Mouse (Mus musculus) C3H10T1/2 (cell line): Measurements from ENCODE around the gene Ccdc171. TPM values are rescaled to one million over a fixed set of nuclear protein-coding genes. Genes with fewer than 3 reads are reported as not detected.

Source experiments
- polyA plus RNA-seq, 2 experiments: library from polyadenylated mRNA; unstranded; fragments of >200 nt; fragmentation: generic; extraction: Trizol; gene quantifications; one replicate each; pipeline ENCODE4 v1.2.1; 2012; ENCODE audit warnings: missing spikeins in 2 of 2

The Ccdc171 gene
- under 1 TPM; 0.11 to 0.93 TPM for polyA plus RNA-seq

DNA sequence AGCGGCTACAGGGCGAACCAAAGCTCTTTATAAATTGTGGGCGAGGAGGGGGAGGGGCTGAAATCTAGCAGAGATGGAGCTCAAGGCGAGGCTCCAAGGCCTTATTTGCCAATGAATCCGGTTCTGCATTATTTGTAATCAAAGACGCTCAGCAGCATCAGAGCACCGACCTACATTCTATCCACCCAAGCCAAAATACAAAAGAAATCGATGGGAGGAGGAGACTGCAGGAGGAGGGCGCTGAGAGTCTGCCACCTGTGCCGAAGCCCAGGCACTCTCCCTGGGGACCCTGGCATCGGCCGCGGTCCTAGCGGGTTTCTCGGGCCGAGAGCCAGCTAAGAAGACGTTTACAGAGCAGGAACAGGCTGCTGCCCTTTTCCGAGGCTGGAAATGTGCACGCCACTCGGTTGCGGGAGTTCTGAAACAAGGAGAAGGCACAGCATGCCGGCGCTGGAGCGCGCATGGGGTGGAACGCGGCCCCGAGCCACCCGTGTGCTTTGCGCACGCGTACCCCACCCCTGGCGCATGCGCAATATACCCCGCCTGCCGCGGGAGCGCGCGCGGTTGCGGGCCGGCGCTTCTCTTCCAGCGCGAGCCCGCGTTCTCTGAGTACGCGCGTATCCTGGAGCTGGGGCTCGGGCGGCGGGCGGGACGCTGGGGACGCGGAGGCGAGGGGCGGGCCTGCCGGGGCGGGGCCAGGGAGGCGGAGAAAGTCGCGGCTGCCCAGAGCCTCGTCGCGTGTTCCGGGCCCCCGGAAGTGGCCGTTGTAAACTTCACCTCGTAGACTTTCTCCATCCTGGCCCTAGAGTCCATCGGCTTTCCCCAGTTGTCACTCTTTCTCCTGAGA, at the start of gene Ccdc171:
Gene Ccdc171, plus strand, starts transcription at position 703 of the 847 bp plus-strand sequence.

DNA sequence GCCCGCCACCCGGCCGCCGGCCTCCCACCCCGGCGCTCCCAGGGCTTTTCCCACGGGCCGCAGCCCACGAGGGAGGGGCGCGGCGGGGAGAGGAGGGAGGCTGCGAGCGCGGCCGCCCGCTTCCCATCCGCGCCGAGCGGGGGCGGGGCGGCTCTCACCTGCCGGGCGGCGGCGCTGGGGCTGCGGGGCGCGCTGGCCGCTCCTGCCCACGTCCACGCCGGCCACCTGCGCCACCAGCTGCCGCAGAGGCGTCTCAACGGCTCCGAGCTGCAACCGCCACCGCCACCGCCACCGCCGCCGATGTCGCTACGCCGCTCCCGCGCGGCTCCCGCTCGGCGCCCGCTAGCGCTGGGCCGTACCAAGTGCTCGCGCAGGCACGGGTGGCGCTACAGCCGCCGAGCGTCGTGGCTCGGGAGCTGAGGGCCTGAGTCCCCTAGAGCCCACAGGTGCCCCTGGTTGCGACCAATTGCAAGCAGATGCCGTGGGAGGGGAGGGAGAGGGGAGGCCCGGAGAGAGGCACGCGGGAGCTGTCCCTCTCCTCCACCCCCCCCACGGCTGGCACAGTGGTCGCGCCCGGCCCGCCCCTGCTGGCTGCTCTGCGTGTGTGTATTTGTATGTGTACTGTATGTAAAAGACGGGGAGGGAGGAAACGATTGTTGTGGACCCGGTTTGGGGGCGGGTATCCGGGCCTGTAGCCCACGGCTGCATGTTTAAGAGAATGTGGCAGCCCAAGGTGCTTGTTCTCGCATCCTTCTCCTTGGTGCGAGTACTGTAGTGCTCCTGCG, 39.0 kb upstream of the Ccdc171 start, which contains the start of gene Psip1:
Gene Psip1, minus strand, starts transcription at position 343 of the 785 bp plus-strand sequence.

Other genes with a start within 250 kb of the Ccdc171 start
- 1 to 10 TPM; 2.1 to 5.3 TPM for gene Ttc39b, start 201.3 kb upstream of the Ccdc171 start, polyA plus RNA-seq
- 1 to 10 TPM; 2.9 to 7.1 TPM for gene Snapc3, start 107.8 kb upstream of the Ccdc171 start, polyA plus RNA-seq
- 10 to 100 TPM in 1 of 2 experiments, 1 to 10 TPM in 1; 7.1 to 19.4 TPM for gene Psip1, start 39.1 kb upstream of the Ccdc171 start, polyA plus RNA-seq